Mouse (Mus musculus) brain, embryonic 14.5 days (tissue): ENCODE results near the gene Nr4a1.

Experiments
- CTCF ChIP-seq: fragments of 200-500 bp; IDR thresholded peaks from 2 replicates; pipeline ENCODE4 v1.5.1; 2012; ENCODE audit warnings: inconsistent platforms, mild to moderate bottlenecking, moderate library complexity, borderline replicate concordance; ENCODE audit not compliant: insufficient read depth, insufficient read length; ENCODE audit errors: extremely low read depth
- POLR2A ChIP-seq: fragments of 200-500 bp; IDR thresholded peaks from 2 replicates; pipeline ENCODE4 v1.6.1; 2012; ENCODE audit warnings: mild to moderate bottlenecking, inconsistent platforms, borderline replicate concordance; ENCODE audit not compliant: poor library complexity, insufficient read depth, insufficient read length, severe bottlenecking; ENCODE audit errors: extremely low read depth

DNA sequence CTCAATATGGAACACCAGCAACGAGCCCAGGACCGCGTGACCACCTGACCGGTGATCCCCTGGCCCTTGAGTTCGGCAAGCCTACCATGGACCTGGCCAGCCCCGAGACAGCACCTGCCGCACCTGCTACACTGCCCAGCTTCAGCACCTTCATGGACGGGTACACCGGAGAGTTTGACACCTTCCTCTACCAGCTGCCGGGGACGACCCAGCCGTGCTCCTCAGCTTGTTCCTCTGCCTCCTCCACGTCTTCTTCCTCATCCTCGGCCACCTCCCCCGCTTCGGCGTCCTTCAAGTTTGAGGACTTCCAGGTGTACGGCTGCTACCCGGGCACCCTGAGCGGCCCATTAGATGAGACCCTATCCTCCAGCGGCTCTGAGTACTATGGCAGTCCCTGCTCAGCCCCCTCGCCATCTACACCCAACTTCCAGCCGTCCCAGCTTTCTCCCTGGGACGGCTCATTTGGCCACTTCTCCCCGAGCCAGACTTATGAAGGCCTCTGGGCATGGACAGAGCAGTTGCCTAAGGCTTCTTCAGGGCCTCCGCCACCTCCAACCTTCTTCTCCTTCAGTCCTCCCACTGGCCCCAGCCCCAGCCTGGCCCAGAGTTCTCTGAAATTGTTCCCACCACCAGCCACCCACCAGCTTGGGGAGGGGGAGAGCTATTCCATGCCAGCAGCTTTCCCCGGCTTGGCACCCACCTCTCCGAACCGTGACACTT is 16.2 kb downstream of the Nr4a1 start:
- TF ChIP-seq CTCF (no peak), POLR2A (no peak)
